Mouse (Mus musculus) limb, embryonic 14.5 days (tissue): ENCODE data around the gene Rars. TPM values are rescaled to one million over a fixed set of nuclear protein-coding genes. Genes with fewer than 3 reads are reported as not detected.

Source experiments
- ATAC-seq: fragments of 200-750 bp; cut with Nextera tagmentation; 2 replicates; pipeline ENCODE4 v1.8.0; 2017; ENCODE audit warnings: low read depth, moderate number of reproducible peaks, moderate TSS enrichment; ENCODE audit not compliant: low FRiP score
- DNase-seq: peaks from one replicate; pipeline ENCODE4 v3.0.0-alpha.2; 2015; ENCODE audit warnings: low spot score
- H3K27ac ChIP-seq: fragments of 300-500 bp; sonication (generic); replicated peaks from 2 replicates; pipeline ENCODE4 v1.5.1; 2014; ENCODE audit warnings: low read depth, mild to moderate bottlenecking, low read length, moderate library complexity, mixed read lengths
- H3K27me3 ChIP-seq: fragments of 300-500 bp; sonication (generic); 2 replicates; pipeline ENCODE4 v1.6.1; 2014; ENCODE audit warnings: low read length, mixed read lengths; ENCODE audit not compliant: control insufficient read depth, insufficient read depth
- H3K36me3 ChIP-seq: fragments of 300-500 bp; sonication (generic); 2 replicates; pipeline ENCODE4 v1.6.1; 2014; ENCODE audit warnings: mild to moderate bottlenecking, low read length, moderate library complexity, mixed read lengths; ENCODE audit not compliant: control insufficient read depth, insufficient read depth
- H3K4me1 ChIP-seq: fragments of 300-500 bp; sonication (generic); 2 replicates; pipeline ENCODE4 v1.6.1; 2014; ENCODE audit warnings: antibody characterized with exemption, low read length, mixed read lengths; ENCODE audit not compliant: control insufficient read depth, insufficient read depth
- H3K4me2 ChIP-seq: fragments of 300-500 bp; sonication (generic); replicated peaks from 2 replicates; pipeline ENCODE4 v1.6.1; 2014; ENCODE audit warnings: low read depth, mild to moderate bottlenecking, low read length, moderate library complexity; ENCODE audit not compliant: severe bottlenecking
- H3K4me3 ChIP-seq: fragments of 300-500 bp; sonication (generic); replicated peaks from 2 replicates; pipeline ENCODE4 v1.5.1; 2014; ENCODE audit warnings: low read length
- H3K9ac ChIP-seq: fragments of 300-500 bp; sonication (generic); 2 replicates; pipeline ENCODE4 v1.6.1; 2014; ENCODE audit warnings: mild to moderate bottlenecking, low read depth, low read length, moderate library complexity; ENCODE audit not compliant: severe bottlenecking
- H3K9me3 ChIP-seq: fragments of 300-500 bp; sonication (generic); 2 replicates; pipeline ENCODE4 v1.6.1; 2016; ENCODE audit warnings: low read length; ENCODE audit not compliant: control insufficient read depth
- POLR2A ChIP-seq: fragments of 200-500 bp; IDR thresholded peaks from 2 replicates; pipeline ENCODE4 v1.8.0; 2012; ENCODE audit warnings: inconsistent platforms, mild to moderate bottlenecking, moderate library complexity, borderline replicate concordance; ENCODE audit not compliant: insufficient read depth, insufficient read length; ENCODE audit errors: extremely low read depth
- WGBS: fragments of 180-500 bp; shearing (Covaris S2); extraction: QIAGEN DNeasy Blood & Tissue Kit; methylation state at CpG from one replicate; pipeline ENCODE4 v1.1.7; 2014; 5-methylcytosine and 5-hydroxymethylcytosine counted together
- polyA plus RNA-seq, 2 experiments: library from polyadenylated mRNA; depleted of rRNA in 1 of 2; stranded (reverse) in 1 of 2; unstranded in 1 of 2; fragments of >200 nt; fragmentation: Nextera tagmentation in 1 of 2; extraction: Ambion mirVana in 1 of 2; gene quantifications; 2 replicates each; pipeline versions ENCODE4 v1.2.1 to v1.2.3; 2012 to 2014

Rars gene
- polyA plus RNA-seq, 2 experiments: 71.3 to 84.5 TPM

GRCm38 (mm10) chr11:35837156-35838126, 3.1 kb upstream of the Rars start:
- no peaks in the 10 kb centered on the region for H3K27me3 ChIP-seq
- no peak for TF ChIP-seq POLR2A
- 71% methylated on average over 5 of the region's 5 CpGs for WGBS
- H3K36me3 ChIP-seq: peaks cover 8% of the 10 kb centered on the region; the same call in 1 of the 2 replicates
- DNase-seq (no peak), ATAC-seq (no peak)
- H3K9ac ChIP-seq: no peak overlapping the region
- H3K9me3 ChIP-seq: no peaks in the 10 kb centered on the region
- H3K4me2 ChIP-seq: peak overlapping the region; percentile 63
- no peak overlapping the region for H3K4me3 ChIP-seq
- peaks cover 10% of the 10 kb centered on the region for H3K4me1 ChIP-seq
- no peak overlapping the region for H3K27ac ChIP-seq

DNA sequence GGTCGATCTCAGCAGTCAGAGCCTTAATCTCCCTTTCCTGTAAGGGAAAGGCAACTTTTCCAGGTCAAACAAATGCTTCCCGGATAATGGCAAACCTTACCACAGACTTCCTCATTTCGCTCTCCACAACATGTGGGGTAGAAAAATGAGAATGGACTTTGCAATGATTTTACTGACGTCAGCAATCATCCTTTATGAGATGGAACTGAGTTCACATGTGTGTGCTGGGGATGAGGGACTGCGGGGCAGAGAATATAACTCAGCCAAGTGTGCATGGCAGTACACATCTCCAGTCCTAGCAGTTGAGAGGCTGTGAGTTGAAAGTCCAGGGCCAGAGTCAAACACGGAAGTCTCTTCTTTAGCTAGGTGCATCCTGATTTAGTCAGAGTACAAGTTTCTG, 1.0 kb downstream of the Rars start:
- WGBS: 85% methylated on average over 6 of the region's 6 CpGs
- Histone ChIP-seq H3K4me2 (peak overlapping the region; percentile 65), H3K36me3 (peaks cover 44% of the 10 kb centered on the region), H3K4me1 (peaks cover 10% of the 10 kb centered on the region), H3K27me3 (no peaks in the 10 kb centered on the region), H3K4me3 (peak overlapping the region; percentile 98), H3K27ac (no peak overlapping the region), H3K9ac (peak overlapping the region; percentile 91), H3K9me3 (no peaks in the 10 kb centered on the region)
- TF ChIP-seq POLR2A: no peak
- ATAC-seq: no peak
- no peak for DNase-seq

DNA sequence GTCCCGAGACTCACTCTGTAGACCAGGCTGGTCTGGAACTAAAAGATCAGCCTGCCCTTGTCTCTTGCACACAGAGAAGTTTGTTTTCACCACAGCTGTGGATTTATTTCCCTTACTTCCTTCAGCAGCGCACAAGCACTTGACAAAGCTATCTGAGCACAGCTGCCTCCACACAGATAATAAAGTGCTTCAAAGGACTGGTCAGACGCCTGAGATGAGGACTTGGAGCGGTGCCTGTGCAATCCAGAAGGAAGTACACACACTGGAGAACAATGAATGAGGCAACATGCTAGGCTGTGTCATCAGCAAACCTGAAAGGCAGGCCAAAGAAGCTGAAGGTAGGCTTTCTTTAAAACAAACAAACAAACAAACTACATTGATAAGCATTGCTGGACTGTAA, 2.2 kb downstream of the Rars start:
- no peak for TF ChIP-seq POLR2A
- Histone ChIP-seq H3K4me2 (no peak overlapping the region), H3K27ac (no peak overlapping the region), H3K4me1 (peaks cover 10% of the 10 kb centered on the region), H3K9me3 (no peaks in the 10 kb centered on the region), H3K36me3 (peaks cover 55% of the 10 kb centered on the region), H3K9ac (no peak overlapping the region), H3K27me3 (no peaks in the 10 kb centered on the region), H3K4me3 (no peak overlapping the region)
- DNase-seq (no peak), ATAC-seq (no peak)
- 76% methylated on average over 4 of the region's 4 CpGs for WGBS

DNA sequence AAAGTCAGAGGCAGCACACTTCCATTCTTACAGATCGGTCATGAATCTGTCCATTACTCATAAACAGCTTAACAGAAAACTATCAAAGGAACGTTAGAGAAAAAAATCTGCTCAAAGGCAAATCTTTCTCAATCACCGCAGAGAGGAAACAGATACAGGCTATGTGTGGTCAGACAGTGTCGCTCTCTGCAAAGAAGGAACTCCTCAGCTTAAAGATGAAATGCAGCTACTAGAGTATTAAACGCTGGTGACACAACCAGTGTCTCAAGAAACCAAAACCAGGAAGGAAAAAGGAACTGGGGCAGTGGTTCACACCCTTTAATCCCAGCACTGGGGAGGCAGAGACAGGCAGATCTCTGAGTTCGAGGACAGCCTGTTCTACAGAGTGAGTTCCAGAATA, 6.6 kb downstream of the Rars start:
- DNase-seq (no peak), ATAC-seq (no peak)
- TF ChIP-seq POLR2A: no peak
- Histone ChIP-seq H3K4me2 (no peak overlapping the region), H3K9ac (no peak overlapping the region), H3K27me3 (no peaks in the 10 kb centered on the region), H3K4me3 (no peak overlapping the region), H3K36me3 (peaks cover 87% of the 10 kb centered on the region), H3K9me3 (no peaks in the 10 kb centered on the region), H3K4me1 (no peaks in the 10 kb centered on the region), H3K27ac (no peak overlapping the region)
- 93% methylated on average over 6 of the region's 6 CpGs for WGBS

- H3K27me3 ChIP-seq: no peaks in the 10 kb centered on the region
- DNase-seq (no peak), ATAC-seq (no peak)
- H3K4me2 ChIP-seq: no peak overlapping the region
- TF ChIP-seq POLR2A: no peak
- H3K27ac ChIP-seq: no peak overlapping the region
- H3K36me3 ChIP-seq: peaks cover 91% of the 10 kb centered on the region
- no peak overlapping the region for H3K9ac ChIP-seq
- WGBS: 90% methylated on average over 12 of the region's 12 CpGs
- H3K9me3 ChIP-seq: no peaks in the 10 kb centered on the region
- no peaks in the 10 kb centered on the region for H3K4me1 ChIP-seq
- H3K4me3 ChIP-seq: no peak overlapping the region
Measured at GRCm38 (mm10) chr11:35816316-35816715, 18.0 kb downstream of the Rars start.
